Mouse (Mus musculus): ENCODE results near the gene Smarca2. TPM values are rescaled to one million over a fixed set of nuclear protein-coding genes. Genes with fewer than 3 reads are reported as not detected.

Smarca2 gene
- polyA plus RNA-seq, 1 experiment = 2.1 TPM

DNA sequence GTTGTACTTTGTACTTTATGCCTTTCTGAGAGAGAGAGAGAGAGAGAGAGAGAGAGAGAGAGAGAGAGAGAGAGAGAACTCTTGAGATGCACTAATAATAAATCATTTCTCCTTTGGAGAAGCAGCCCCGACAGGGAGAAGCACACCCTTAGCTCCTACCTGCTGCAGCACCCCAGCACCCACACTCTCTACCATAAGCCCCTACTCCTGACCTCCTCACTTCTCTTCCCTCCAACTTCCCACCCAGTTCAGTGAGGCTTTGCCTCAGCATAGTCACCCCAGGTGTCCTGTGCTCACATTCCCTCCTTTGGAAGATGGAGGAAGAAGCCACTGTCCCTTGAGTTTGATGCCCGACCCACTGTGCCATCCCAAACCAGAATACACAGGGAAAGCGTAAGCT is 40.2 kb downstream of the Smarca2 start:
- Histone ChIP-seq H3K79me2 (ENCODE audit: control insufficient read depth, insufficient read depth) (no peaks in the 10 kb centered on the region), H3K36me3 (ENCODE audit: control insufficient read depth, insufficient read depth) (no peaks in the 10 kb centered on the region), H3ac (ENCODE audit: control insufficient read depth, insufficient read length, low read depth) (no peak overlapping the region), H3K27me3 (ENCODE audit: control insufficient read depth, insufficient read depth, insufficient read length) (no peaks in the 10 kb centered on the region), H3K79me3 (ENCODE audit: low read depth) (no peaks in the 10 kb centered on the region), H3K4me3 (ENCODE audit: insufficient read depth, poor library complexity, severe bottlenecking) (no peak overlapping the region)
- no peak for TF ChIP-seq FOSL1 (IDR thresholded peaks at IDR 0.05; ENCODE audit: insufficient read depth, low read length, poor library complexity, severe bottlenecking)
- TF ChIP-seq MAX (IDR thresholded peaks at IDR 0.05) = no peak
- TF ChIP-seq USF1 (IDR thresholded peaks at IDR 0.05; ENCODE audit: low read depth) = no peak
- no peak for TF ChIP-seq MYOG (IDR thresholded peaks at IDR 0.05; ENCODE audit: control insufficient read depth, extremely low read depth, insufficient read length)
- TF ChIP-seq MYOD1 (IDR thresholded peaks at IDR 0.05; ENCODE audit: control insufficient read depth, insufficient read length, low read depth) = no peak

DNA sequence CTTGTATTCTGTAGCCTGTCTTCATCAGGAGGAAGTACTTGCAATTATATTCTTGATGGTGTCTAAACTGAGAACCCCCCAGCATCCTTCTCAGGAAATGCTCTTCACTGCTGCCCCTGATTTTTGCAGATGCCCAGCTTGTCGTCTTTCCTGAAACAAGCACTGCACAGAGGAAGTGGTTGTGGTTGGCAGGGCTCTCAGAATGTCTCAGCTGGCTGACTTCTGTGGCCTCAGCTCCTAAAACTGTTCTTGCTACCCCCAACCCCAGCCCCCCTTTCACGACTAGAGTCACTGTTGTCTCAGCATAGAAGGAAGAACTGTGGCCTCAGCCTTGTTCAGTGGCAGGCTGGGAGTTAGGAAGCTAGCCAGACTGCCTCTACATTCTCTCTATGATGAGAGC is 41.3 kb downstream of the Smarca2 start:
- H3K79me2 ChIP-seq (ENCODE audit: control insufficient read depth, insufficient read depth) = no peaks in the 10 kb centered on the region
- H3ac ChIP-seq (ENCODE audit: control insufficient read depth, insufficient read length, low read depth) = no peak overlapping the region
- no peaks in the 10 kb centered on the region for H3K27me3 ChIP-seq (ENCODE audit: control insufficient read depth, insufficient read depth, insufficient read length)
- no peaks in the 10 kb centered on the region for H3K79me3 ChIP-seq (ENCODE audit: low read depth)
- TF ChIP-seq MYOD1 (IDR thresholded peaks at IDR 0.05; ENCODE audit: control insufficient read depth, insufficient read length, low read depth) = no peak
- no peak for TF ChIP-seq MAX (IDR thresholded peaks at IDR 0.05)
- no peak for TF ChIP-seq FOSL1 (IDR thresholded peaks at IDR 0.05; ENCODE audit: insufficient read depth, low read length, poor library complexity, severe bottlenecking)
- TF ChIP-seq CTCF (IDR thresholded peaks at IDR 0.05; ENCODE audit: control insufficient read depth, insufficient read depth, insufficient read length) = no peak
- TF ChIP-seq CEBPB (IDR thresholded peaks at IDR 0.05; ENCODE audit: low read depth) = no peak
- no peak for TF ChIP-seq MYOG (IDR thresholded peaks at IDR 0.05; ENCODE audit: control insufficient read depth, extremely low read depth, insufficient read length)
- no peak for TF ChIP-seq USF1 (IDR thresholded peaks at IDR 0.05; ENCODE audit: low read depth)
- H3K4me3 ChIP-seq (ENCODE audit: insufficient read depth, poor library complexity, severe bottlenecking) = no peak overlapping the region
- H3K36me3 ChIP-seq (ENCODE audit: control insufficient read depth, insufficient read depth) = no peaks in the 10 kb centered on the region

DNA sequence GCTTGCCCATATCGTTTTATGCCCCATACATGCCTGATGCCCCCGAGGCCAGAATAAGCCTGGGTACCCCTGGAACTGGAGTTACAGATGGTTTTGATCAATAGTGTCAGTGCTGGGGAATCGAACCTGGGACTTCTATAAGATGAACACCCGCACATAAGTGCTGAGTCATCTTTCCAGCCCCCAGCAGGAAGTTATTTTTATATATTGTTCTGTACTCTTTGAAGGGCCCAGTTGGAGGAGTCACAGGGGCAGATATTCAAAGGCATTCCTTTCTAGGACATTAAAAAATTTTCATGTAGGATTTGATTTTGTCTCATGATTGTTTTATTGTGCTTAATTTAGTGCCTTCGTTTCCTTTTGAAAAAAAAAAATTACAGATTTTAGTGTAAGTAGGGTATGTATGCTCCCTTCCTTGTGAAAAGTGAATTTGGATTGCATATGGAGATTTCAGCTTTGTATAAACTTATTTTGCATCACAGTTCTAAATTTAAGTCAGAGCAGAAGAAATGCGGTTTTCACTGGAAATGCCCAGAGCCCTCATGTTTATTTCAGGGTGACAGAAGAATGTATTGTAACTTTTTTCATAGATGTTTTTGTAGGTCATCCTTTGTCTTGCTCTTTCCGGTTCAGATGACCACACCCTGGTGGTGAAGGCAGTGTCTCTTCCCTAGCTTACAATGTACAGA is 45.9 kb downstream of the Smarca2 start:
- Histone ChIP-seq H3K36me3 (ENCODE audit: control insufficient read depth, insufficient read depth) (no peaks in the 10 kb centered on the region), H3K79me3 (ENCODE audit: low read depth) (no peaks in the 10 kb centered on the region), H3K79me2 (ENCODE audit: control insufficient read depth, insufficient read depth) (no peaks in the 10 kb centered on the region), H3K27me3 (ENCODE audit: control insufficient read depth, insufficient read depth, insufficient read length) (no peaks in the 10 kb centered on the region), H3K4me3 (ENCODE audit: insufficient read depth, poor library complexity, severe bottlenecking) (no peak overlapping the region), H3ac (ENCODE audit: control insufficient read depth, insufficient read length, low read depth) (no peak overlapping the region)
- no peak for TF ChIP-seq MYOD1 (IDR thresholded peaks at IDR 0.05; ENCODE audit: control insufficient read depth, insufficient read length, low read depth)
- no peak for TF ChIP-seq FOSL1 (IDR thresholded peaks at IDR 0.05; ENCODE audit: insufficient read depth, low read length, poor library complexity, severe bottlenecking)
- TF ChIP-seq MYOG (IDR thresholded peaks at IDR 0.05; ENCODE audit: control insufficient read depth, extremely low read depth, insufficient read length) = no peak
- TF ChIP-seq CEBPB (IDR thresholded peaks at IDR 0.05; ENCODE audit: low read depth) = no peak
- TF ChIP-seq MAX (IDR thresholded peaks at IDR 0.05) = no peak
- no peak for TF ChIP-seq USF1 (IDR thresholded peaks at IDR 0.05; ENCODE audit: low read depth)
- TF ChIP-seq CTCF (IDR thresholded peaks at IDR 0.05; ENCODE audit: control insufficient read depth, insufficient read depth, insufficient read length) = no peak

DNA sequence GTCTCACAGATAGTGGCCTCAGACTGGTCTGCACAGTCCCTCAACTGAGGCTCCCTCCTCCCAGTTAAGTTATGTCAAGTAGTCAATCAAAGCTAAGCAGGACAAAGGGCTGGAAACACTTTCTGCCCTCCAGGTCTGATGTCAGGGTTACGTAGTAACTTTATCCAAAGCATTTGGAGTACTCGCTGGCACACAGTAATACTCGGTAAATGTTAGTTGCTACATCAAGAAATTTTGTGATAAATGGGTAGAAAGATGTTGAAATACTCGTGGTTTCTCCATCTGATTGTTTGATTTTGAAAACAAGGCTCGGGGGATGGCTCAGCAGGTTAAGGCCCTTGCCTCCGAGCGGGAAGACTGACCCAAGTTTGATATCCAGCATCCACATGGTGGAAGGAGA is 53.5 kb downstream of the Smarca2 start:
- no peak overlapping the region for H3K4me3 ChIP-seq (ENCODE audit: insufficient read depth, poor library complexity, severe bottlenecking)
- no peak overlapping the region for H3ac ChIP-seq (ENCODE audit: control insufficient read depth, insufficient read length, low read depth)
- no peak for TF ChIP-seq FOSL1 (IDR thresholded peaks at IDR 0.05; ENCODE audit: insufficient read depth, low read length, poor library complexity, severe bottlenecking)
- TF ChIP-seq MYOD1 (IDR thresholded peaks at IDR 0.05; ENCODE audit: control insufficient read depth, insufficient read length, low read depth) = no peak
- TF ChIP-seq MAX (IDR thresholded peaks at IDR 0.05) = no peak
- no peak for TF ChIP-seq CTCF (IDR thresholded peaks at IDR 0.05; ENCODE audit: control insufficient read depth, insufficient read depth, insufficient read length)
- TF ChIP-seq USF1 (IDR thresholded peaks at IDR 0.05; ENCODE audit: low read depth) = no peak
- no peak for TF ChIP-seq MYOG (IDR thresholded peaks at IDR 0.05; ENCODE audit: control insufficient read depth, extremely low read depth, insufficient read length)
- no peak for TF ChIP-seq CEBPB (IDR thresholded peaks at IDR 0.05; ENCODE audit: low read depth)
- no peaks in the 10 kb centered on the region for H3K79me2 ChIP-seq (ENCODE audit: control insufficient read depth, insufficient read depth)
- no peaks in the 10 kb centered on the region for H3K27me3 ChIP-seq (ENCODE audit: control insufficient read depth, insufficient read depth, insufficient read length)
- no peaks in the 10 kb centered on the region for H3K79me3 ChIP-seq (ENCODE audit: low read depth)
- H3K36me3 ChIP-seq (ENCODE audit: control insufficient read depth, insufficient read depth) = no peaks in the 10 kb centered on the region

DNA sequence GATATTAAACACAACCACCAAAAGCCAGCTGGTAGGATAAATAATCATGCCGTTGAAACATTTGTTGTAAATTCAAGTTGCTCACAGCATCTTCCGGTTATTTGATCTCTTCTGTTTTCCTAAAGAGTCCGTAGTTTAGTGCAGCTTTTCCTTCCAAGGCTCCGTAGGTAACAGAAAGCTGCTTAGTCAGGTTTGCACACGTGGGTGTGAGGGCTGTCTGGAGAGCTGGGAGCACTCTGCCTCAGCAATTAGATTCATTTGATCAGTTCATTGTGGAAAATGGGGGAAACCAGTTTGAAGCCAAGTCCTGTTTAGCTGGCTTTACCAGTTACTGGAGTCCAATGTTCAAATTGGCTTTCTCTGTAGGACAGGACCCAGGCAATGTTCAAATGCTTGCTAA is 55.1 kb downstream of the Smarca2 start:
- Histone ChIP-seq H3K79me3 (ENCODE audit: low read depth) (no peaks in the 10 kb centered on the region), H3K79me2 (ENCODE audit: control insufficient read depth, insufficient read depth) (no peaks in the 10 kb centered on the region), H3ac (ENCODE audit: control insufficient read depth, insufficient read length, low read depth) (no peak overlapping the region), H3K36me3 (ENCODE audit: control insufficient read depth, insufficient read depth) (no peaks in the 10 kb centered on the region), H3K27me3 (ENCODE audit: control insufficient read depth, insufficient read depth, insufficient read length) (no peaks in the 10 kb centered on the region), H3K4me3 (ENCODE audit: insufficient read depth, poor library complexity, severe bottlenecking) (no peak overlapping the region)
- TF ChIP-seq MYOD1 (IDR thresholded peaks at IDR 0.05; ENCODE audit: control insufficient read depth, insufficient read length, low read depth) (no peak), USF1 (IDR thresholded peaks at IDR 0.05; ENCODE audit: low read depth) (no peak), MYOG (IDR thresholded peaks at IDR 0.05; ENCODE audit: control insufficient read depth, extremely low read depth, insufficient read length) (no peak), CEBPB (IDR thresholded peaks at IDR 0.05; ENCODE audit: low read depth) (no peak), MAX (IDR thresholded peaks at IDR 0.05) (no peak), CTCF (IDR thresholded peaks at IDR 0.05; ENCODE audit: control insufficient read depth, insufficient read depth, insufficient read length) (no peak), FOSL1 (IDR thresholded peaks at IDR 0.05; ENCODE audit: insufficient read depth, low read length, poor library complexity, severe bottlenecking) (no peak)
